Mouse (Mus musculus): ENCODE results near the gene Ppl. TPM values are rescaled to one million over a fixed set of nuclear protein-coding genes. Genes with fewer than 3 reads are reported as not detected.

The Ppl gene
- polyA plus RNA-seq, 1 experiment: 1.6 TPM

DNA sequence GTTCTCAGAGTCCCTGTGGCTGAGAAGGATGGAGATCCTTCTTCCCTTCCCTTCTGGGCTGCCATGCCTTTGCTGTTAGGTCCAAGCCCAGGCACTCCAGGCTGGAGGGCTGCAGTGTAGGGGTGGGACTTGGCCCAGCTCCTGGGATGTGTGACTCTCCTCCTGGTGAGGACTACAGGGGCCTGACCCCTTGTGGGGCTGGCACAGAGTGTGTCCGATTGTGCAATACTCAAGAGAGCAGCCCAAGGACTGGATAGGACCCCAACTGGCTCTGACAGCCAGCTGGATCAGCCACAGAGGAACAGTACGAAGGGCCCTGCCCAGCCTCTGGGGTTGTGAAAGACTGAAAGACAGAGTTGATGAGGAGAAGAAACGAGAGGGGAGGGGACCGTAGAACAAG is 1.5 kb downstream of the Ppl start:
- no peak for TF ChIP-seq POLR2A (IDR thresholded peaks at IDR 0.05; ENCODE audit: low read depth, low read length)
- no peak for TF ChIP-seq CTCF (IDR thresholded peaks at IDR 0.05; ENCODE audit: extremely low read depth, insufficient read length, insufficient replicate concordance, low read depth, low read length)
- whole genome bisulfite sequencing: 62% methylated on average over 4 of the region's 4 CpGs
- no peak overlapping the region for H3K27ac ChIP-seq (ENCODE audit: insufficient read depth, low read depth, low read length)

DNA sequence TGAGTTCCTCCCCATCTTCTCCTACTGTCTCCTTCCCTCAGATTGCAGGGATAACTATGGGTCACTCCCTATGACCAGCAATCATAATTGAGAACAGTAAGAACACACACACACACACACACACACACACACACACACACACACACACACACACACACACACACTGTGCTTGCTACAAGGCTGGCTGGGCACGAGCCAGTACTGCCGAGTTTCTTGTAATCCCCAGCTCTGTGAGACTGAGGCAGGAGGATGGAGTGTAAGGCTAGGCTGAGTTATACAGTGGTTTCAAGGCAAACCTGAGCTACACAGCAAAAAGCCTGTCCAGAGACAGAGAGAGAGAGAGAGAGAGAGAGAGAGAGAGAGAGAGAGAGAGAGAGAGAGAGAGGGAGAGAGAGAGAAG is 2.0 kb downstream of the Ppl start:
- TF ChIP-seq POLR2A (IDR thresholded peaks at IDR 0.05; ENCODE audit: low read depth, low read length) (no peak), CTCF (IDR thresholded peaks at IDR 0.05; ENCODE audit: extremely low read depth, insufficient read length, insufficient replicate concordance, low read depth, low read length) (no peak)
- peaks cover 19% of the 10 kb centered on the region for H3K4me1 ChIP-seq (ENCODE audit: control insufficient read depth, insufficient read depth, insufficient read length, low read length)
- peaks cover 12% of the 10 kb centered on the region for H3K27me3 ChIP-seq (ENCODE audit: control insufficient read depth, insufficient read depth, low read length)
- H3K4me3 ChIP-seq (ENCODE audit: low read depth, low read length): no peak overlapping the region
- H3K36me3 ChIP-seq (ENCODE audit: control insufficient read depth, insufficient read depth, low read length): no peaks in the 10 kb centered on the region
- WGBS: 61% methylated on average over 2 of the region's 2 CpGs
- no peak overlapping the region for H3K27ac ChIP-seq (ENCODE audit: insufficient read depth, low read depth, low read length)

More for the DNA sequence above, 1.5 kb downstream of the Ppl start:
- no peaks in the 10 kb centered on the region for H3K36me3 ChIP-seq (ENCODE audit: control insufficient read depth, insufficient read depth, low read length)
- H3K4me3 ChIP-seq (ENCODE audit: low read depth, low read length): no peak overlapping the region
- peaks cover 12% of the 10 kb centered on the region for H3K27me3 ChIP-seq (ENCODE audit: control insufficient read depth, insufficient read depth, low read length)
- peaks cover 25% of the 10 kb centered on the region for H3K4me1 ChIP-seq (ENCODE audit: control insufficient read depth, insufficient read depth, insufficient read length, low read length)

DNA sequence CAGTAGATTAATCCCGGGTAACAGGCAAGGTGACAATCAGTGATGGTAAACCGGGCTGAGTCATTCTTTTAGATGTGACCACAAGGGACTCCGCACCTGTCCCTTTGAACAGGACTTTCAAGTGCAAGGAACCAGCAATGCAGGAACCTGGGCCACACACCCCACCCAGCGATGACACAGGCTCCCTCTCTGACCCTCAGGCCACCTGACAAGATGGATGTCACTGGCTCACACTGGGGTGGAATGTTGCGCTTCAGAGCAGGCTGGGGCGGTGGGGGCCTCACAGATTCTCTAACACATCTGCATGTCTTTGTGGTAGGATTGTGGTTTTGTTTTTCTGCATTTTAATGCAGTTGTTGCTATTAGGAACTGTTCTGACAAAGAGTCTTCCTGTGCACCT is 8.7 kb downstream of the Ppl start:
- H3K36me3 ChIP-seq (ENCODE audit: control insufficient read depth, insufficient read depth, low read length): no peaks in the 10 kb centered on the region
- 54% methylated on average over 6 of the region's 6 CpGs for WGBS
- H3K27me3 ChIP-seq (ENCODE audit: control insufficient read depth, insufficient read depth, low read length): no peaks in the 10 kb centered on the region
- H3K4me3 ChIP-seq (ENCODE audit: low read depth, low read length): no peak overlapping the region
- TF ChIP-seq POLR2A (IDR thresholded peaks at IDR 0.05; ENCODE audit: low read depth, low read length) (no peak), CTCF (IDR thresholded peaks at IDR 0.05; ENCODE audit: extremely low read depth, insufficient read length, insufficient replicate concordance, low read depth, low read length) (no peak)
- H3K27ac ChIP-seq (ENCODE audit: insufficient read depth, low read depth, low read length): no peak overlapping the region
- peaks cover 12% of the 10 kb centered on the region for H3K4me1 ChIP-seq (ENCODE audit: control insufficient read depth, insufficient read depth, insufficient read length, low read length)

DNA sequence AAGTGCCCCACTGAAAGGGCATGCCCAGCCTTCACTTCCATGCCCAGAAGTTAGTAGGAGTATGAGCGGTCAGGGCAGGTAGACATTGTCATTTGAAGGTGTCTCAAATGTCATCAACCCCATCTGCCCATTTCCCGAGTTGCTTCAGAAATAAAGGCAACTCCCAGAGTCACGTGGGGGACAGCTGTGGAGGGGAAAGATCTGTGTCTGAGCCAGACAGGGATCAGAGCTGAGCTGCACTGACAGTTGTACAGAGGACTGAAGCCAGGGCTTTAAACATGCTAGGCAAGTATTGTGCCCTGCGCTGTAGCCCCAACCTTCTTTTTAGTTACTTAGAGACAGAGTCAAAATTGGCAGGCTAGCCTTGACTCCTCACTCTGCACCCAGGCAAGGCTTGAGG is 12.4 kb downstream of the Ppl start:
- 85% methylated on average over 4 of the region's 4 CpGs for WGBS
- Histone ChIP-seq H3K4me1 (ENCODE audit: control insufficient read depth, insufficient read depth, insufficient read length, low read length) (peaks cover 12% of the 10 kb centered on the region), H3K4me3 (ENCODE audit: low read depth, low read length) (no peak overlapping the region), H3K27ac (ENCODE audit: insufficient read depth, low read depth, low read length) (no peak overlapping the region), H3K36me3 (ENCODE audit: control insufficient read depth, insufficient read depth, low read length) (no peaks in the 10 kb centered on the region), H3K27me3 (ENCODE audit: control insufficient read depth, insufficient read depth, low read length) (no peaks in the 10 kb centered on the region)
- no peak for TF ChIP-seq CTCF (IDR thresholded peaks at IDR 0.05; ENCODE audit: extremely low read depth, insufficient read length, insufficient replicate concordance, low read depth, low read length)
- no peak for TF ChIP-seq POLR2A (IDR thresholded peaks at IDR 0.05; ENCODE audit: low read depth, low read length)

DNA sequence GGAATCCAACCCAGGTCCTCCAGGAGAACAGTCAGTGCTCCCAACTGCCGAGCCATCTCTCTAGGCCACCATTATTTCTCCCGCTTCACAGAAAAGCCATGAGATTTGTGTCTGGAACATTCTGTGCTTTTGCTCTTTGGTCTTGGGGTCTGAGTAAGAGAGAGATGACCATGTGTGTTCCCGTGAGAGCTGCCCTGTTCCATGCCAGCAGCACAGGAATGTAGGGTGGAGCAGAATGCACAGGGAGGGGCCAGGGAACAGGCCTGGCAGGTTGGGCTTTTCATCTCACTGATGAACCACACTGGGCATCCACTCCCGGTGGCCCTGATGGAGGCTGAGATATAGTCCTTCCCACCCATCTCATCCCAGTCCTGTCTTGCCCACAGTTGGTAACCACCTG is 12.8 kb downstream of the Ppl start:
- Histone ChIP-seq H3K4me3 (ENCODE audit: low read depth, low read length) (no peak overlapping the region), H3K27me3 (ENCODE audit: control insufficient read depth, insufficient read depth, low read length) (no peaks in the 10 kb centered on the region), H3K4me1 (ENCODE audit: control insufficient read depth, insufficient read depth, insufficient read length, low read length) (peaks cover 12% of the 10 kb centered on the region), H3K27ac (ENCODE audit: insufficient read depth, low read depth, low read length) (no peak overlapping the region), H3K36me3 (ENCODE audit: control insufficient read depth, insufficient read depth, low read length) (no peaks in the 10 kb centered on the region)
- no peak for TF ChIP-seq POLR2A (IDR thresholded peaks at IDR 0.05; ENCODE audit: low read depth, low read length)
- no peak for TF ChIP-seq CTCF (IDR thresholded peaks at IDR 0.05; ENCODE audit: extremely low read depth, insufficient read length, insufficient replicate concordance, low read depth, low read length)
- 56% methylated on average over 4 of the region's 4 CpGs for WGBS

DNA sequence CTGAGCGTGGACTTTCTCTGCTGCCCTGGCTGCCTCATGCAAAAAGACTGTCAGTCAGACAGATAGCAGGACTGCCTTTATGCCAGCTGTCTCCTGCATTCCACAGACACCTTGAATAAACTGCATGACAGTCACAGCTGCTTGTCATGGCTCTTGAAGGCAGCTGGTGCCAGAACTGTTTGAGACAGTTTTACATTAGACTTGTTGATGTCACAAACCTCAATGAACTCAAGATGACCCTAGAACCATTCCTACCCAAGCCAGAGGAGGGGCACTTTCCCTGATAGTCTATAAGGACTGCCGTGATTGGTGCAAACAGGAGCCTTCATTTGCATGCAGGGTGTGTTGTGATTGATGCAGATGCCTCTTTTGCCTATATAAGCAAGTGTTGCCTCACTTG is 18.6 kb downstream of the Ppl start:
- Histone ChIP-seq H3K27ac (ENCODE audit: insufficient read depth, low read depth, low read length) (no peak overlapping the region), H3K4me1 (ENCODE audit: control insufficient read depth, insufficient read depth, insufficient read length, low read length) (peaks cover 2% of the 10 kb centered on the region; the same call in 1 of the 2 replicates), H3K4me3 (ENCODE audit: low read depth, low read length) (no peak overlapping the region), H3K36me3 (ENCODE audit: control insufficient read depth, insufficient read depth, low read length) (no peaks in the 10 kb centered on the region), H3K27me3 (ENCODE audit: control insufficient read depth, insufficient read depth, low read length) (no peaks in the 10 kb centered on the region)
- WGBS: 76% methylated on average over 2 of the region's 2 CpGs
- no peak for TF ChIP-seq CTCF (IDR thresholded peaks at IDR 0.05; ENCODE audit: extremely low read depth, insufficient read length, insufficient replicate concordance, low read depth, low read length)
- no peak for TF ChIP-seq POLR2A (IDR thresholded peaks at IDR 0.05; ENCODE audit: low read depth, low read length)

DNA sequence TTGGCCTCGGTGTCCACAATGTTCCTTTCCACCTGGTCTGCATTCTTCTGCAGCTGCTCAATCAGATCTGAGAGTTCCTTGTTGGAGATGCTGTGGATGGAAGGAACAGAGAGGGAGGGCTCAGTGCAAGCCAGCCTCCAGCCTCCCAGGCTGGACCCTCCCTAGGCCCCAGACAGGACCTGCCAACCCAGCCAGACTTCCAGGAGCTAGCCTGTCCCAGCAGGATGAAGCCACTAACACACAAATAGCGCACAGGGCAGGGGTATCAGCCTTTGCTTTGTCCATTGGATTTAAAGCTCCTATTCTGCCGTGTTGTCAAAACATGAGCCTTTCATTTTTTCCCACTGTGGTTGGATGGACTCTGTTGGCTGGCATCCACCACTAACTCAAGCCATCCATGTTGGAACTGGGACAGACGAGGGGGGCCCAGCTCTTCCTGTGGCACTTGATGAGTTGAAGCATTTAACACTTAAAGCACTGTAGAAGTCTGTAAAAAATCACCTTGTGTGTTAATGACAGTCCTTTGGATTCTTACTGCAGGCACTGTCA is 19.1 kb downstream of the Ppl start:
- peaks cover 2% of the 10 kb centered on the region; the same call in 1 of the 2 replicates for H3K4me1 ChIP-seq (ENCODE audit: control insufficient read depth, insufficient read depth, insufficient read length, low read length)
- H3K27ac ChIP-seq (ENCODE audit: insufficient read depth, low read depth, low read length): no peak overlapping the region
- no peaks in the 10 kb centered on the region for H3K27me3 ChIP-seq (ENCODE audit: control insufficient read depth, insufficient read depth, low read length)
- TF ChIP-seq CTCF (IDR thresholded peaks at IDR 0.05; ENCODE audit: extremely low read depth, insufficient read length, insufficient replicate concordance, low read depth, low read length) (no peak), POLR2A (IDR thresholded peaks at IDR 0.05; ENCODE audit: low read depth, low read length) (no peak)
- H3K4me3 ChIP-seq (ENCODE audit: low read depth, low read length): no peak overlapping the region
- 67% methylated on average over 4 of the region's 4 CpGs for WGBS
- H3K36me3 ChIP-seq (ENCODE audit: control insufficient read depth, insufficient read depth, low read length): no peaks in the 10 kb centered on the region
